Mouse (Mus musculus): ENCODE measurements around the gene Rnf41. TPM values are rescaled to one million over a fixed set of nuclear protein-coding genes. Genes with fewer than 3 reads are reported as not detected.

Gene Rnf41
- polyA plus RNA-seq, 1 experiment = 25.4 TPM

DNA sequence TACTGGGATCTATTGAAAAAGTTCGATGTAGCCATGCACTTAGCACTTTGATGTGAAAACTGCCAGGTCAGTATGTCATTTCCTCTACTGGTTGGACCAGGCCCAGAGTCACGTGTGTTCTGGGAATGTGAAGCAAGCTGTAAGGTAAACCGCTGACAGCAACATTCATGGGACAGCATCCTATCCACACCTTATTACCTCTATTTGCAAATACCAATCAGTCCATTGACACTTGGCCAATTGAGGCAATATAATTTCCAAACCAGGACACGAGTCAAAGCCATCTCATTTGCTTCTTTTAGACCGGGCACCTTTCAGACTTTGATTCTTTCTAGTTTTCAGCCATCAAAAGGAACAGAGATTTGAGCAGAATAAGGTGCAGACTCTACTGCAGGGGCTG is 17.6 kb downstream of the Rnf41 start:
- DNase-seq (ENCODE audit: low spot score) = no peak

DNA sequence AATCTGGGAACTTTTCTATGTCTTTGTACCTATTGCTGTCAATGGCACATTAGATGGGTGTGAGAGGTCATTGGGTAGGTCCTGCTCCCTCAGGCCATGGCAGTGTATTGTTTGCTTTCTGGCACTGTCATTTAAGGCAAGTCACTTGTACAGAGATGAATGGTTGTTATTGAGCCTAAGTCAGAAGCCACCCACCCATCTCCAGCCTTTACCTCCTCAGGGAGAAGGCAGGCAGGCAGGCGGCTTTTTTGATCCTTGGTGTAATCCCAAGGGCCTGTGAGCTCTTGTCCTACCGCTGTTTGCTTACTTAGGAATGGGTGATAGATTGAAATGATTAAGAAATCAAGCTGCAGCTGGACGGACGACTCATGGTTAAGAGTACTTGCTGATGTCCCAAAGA is 18.0 kb downstream of the Rnf41 start:
- DNase-seq (ENCODE audit: low spot score) = no peak

DNA sequence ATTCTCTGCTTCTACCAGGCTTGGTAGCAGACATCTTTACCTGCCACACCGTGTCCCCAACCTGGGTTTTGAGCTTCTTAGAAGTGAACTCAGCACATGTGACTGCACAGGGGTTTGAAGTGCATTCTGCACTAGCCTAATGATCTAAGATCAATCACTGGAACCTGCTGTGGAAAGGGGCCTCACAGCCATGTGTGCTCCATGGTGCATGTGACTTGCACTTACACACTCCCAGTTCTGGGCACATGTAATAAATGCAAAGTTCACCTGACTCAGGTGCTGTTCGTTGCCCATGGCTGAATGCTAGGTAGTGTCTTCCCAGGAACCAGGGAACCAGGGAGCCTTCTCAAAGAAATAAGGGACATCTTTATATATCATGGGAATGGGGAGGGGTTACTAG is 22.0 kb downstream of the Rnf41 start:
- no peak for DNase-seq (ENCODE audit: low spot score)

DNA sequence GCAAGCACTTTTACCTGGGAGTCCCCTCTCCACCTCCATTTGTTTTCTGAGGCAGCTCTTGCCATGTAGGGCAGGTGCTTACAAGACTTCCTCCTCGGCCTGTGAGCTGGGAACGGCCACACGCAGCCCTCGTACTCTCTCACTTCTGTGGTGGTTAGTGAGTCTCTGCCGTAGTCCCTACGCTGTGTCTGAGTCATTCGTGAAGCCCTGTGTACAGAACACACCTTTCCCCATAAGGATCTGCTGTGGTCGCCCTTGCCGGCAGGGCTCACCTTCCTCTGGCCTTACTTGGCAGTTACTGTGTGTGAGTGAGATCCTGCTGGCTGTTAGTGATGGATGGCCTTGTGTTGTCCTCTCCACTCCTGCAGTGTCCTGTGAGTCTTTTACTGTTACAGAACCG is 23.2 kb downstream of the Rnf41 start:
- no peak for DNase-seq (ENCODE audit: low spot score)

DNA sequence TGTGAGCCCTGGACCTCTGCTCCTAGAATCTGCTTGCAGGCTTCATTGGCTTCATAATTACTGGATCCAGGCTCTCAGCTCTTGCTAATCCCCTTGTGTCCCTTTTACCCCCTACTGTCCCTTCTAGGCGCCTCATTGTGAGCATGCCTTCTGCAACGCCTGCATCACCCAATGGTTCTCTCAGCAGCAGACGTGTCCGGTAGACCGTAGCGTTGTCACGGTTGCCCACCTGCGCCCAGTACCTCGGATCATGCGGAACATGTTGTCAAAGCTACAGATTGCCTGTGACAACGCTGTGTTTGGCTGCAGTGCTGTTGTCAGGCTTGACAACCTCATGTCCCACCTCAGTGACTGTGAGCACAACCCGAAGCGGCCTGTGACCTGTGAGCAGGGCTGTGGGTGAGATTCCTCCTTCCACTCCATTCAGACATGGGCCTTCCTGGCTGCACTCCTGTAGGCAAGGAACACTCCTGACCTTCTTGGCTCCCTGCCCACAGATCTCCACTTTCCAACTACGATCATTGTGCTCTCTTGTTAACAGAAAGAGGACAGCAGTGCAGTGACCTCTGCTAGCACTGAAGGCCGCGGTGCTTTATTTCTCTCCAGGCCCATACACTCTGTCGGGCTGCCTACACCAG is 23.8 kb downstream of the Rnf41 start:
- DNase-seq (ENCODE audit: low spot score) = no peak

DNA sequence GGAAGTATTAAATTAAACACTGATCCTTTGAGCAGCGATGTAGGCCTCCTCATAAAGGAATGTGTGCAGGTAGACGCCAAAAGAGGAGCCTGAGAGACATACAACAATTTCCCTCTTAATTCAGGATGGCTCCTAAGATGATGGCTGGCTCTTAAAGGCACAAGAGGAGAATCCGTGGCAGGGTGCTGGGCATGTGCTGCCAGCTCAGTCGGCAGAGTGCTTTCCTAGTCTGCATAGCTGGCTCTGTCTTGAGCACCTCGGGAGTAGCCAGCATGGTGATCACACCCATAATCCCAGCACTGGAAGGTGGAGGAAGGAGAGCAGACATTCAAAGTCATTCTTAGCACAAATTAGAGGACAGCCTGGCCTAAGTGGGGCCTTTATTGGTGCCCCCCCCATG is 24.4 kb downstream of the Rnf41 start:
- no peak for DNase-seq (ENCODE audit: low spot score)

DNA sequence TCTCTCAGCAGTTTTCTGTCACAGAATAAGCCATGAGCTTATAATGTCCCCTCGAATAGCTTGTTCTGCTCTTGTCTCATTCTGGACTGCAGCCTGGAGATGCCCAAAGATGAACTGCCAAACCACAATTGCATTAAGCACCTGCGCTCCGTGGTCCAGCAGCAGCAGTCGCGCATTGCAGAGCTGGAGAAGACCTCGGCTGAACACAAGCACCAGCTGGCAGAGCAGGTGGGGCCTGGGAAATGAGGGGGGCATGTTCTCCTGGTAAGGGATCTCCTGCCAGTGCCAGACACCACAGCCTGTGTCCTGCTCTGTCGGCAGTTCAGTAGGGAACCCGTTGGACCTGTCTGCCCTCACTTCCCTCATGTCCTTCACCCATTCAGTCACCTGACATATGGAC is 24.9 kb downstream of the Rnf41 start:
- DNase-seq (ENCODE audit: low spot score) = no peak

DNA sequence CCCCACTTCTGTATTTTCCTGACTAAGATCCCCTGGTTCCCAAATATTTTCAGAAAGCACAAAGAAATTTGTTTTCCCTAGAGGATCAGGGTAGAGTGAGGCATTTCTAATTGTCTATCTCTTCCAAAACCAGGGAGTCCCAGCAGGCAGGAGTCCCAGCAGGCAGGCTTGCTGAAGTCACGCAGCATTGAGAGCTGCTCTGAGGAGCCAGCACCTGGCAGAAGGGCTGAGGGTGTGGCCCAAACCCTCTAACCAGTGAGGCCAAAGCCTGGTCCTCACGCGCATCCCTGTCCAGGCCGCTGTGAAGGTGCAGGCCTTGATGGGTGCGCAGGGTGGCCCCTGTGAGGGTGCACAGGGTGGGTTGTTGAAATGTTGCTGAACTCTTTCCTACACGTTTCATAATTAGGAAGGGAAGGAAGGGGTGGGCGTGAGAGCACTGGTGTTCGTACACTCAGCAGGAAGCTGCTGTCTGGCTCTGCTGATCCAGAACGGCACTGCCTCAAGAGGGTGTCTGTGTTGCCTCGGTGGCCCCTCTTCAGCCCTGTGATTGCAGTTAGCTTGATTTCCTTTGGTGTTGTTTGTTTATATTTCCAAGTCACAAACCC is 27.3 kb downstream of the Rnf41 start:
- no peak for DNase-seq (ENCODE audit: low spot score)

DNA sequence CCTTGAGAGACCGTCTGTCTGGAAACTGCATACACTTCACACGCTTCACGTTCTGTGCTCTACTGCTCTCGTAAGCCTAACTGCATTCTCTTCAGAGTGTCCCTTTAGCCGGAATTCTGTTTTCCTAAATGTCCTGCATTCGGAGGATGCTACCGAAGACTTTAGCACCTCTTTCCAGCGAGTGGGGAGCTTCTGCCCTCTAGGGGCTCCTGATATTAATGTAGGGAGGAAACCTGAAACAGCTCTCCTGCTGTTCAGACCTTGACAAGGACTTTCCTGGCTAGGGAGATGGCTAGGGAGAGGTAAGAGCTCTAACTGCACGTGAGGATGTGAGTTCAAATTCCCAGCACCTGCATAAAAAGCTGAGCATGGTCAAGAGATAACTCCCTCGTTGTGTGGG is 28.9 kb downstream of the Rnf41 start:
- no peak for DNase-seq (ENCODE audit: low spot score)

DNA sequence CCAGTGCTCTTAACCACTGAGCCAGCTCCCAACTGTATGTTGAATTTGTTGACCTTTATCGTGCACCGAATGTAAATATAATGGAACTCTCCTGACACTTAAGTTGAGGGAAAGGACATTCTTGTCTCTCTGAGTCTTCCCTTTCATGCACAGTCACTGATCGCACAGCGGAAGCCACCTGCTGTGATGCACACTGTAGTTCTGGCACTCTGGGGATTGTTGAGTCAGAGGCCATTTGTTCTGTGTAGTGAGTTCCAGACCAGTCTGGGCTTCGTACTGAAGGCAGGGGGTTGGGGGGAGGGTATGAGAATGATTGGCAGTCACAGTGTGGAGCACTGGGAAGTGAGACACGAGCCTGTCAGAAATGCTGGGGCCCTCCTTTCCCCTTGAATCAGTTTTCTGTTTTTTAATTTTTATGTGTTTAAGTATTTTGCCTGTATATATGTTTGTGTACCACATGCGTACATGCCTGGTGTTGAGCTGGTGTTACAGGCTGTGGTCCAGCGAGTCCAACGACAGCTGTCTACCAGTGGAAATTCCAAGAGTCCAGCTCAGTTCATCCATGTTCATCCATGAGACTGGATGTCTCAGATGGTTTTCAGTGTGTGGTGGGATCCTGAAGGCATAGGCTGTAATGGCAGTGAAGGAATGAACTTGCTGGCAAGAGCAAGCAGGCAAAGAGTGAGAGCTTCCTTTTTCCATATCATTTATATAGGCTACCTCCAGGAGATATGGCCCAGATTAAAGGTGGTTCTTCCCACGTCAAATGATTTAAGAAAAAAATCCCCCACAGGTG is 30.1 kb downstream of the Rnf41 start:
- no peak for DNase-seq (ENCODE audit: low spot score)

DNA sequence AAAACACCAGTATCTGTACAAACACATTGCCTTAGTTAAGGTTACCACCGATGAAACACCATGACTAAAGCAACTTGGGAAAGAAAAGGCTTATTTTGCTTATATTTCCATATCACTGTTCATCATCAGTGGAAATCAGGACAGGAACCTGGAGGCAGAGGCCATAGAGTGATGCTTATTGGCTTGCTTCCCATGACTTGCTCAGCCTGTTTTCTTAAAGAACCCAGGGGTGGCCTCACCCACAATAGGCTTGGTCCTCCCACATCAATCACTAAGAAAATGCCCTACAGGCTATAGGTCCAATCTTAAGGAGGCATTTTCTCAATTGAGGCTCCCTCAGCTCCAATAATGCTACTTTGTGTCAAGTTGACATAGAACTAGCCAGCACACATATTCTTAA is 31.3 kb downstream of the Rnf41 start:
- DNase-seq (ENCODE audit: low spot score) = no peak

DNA sequence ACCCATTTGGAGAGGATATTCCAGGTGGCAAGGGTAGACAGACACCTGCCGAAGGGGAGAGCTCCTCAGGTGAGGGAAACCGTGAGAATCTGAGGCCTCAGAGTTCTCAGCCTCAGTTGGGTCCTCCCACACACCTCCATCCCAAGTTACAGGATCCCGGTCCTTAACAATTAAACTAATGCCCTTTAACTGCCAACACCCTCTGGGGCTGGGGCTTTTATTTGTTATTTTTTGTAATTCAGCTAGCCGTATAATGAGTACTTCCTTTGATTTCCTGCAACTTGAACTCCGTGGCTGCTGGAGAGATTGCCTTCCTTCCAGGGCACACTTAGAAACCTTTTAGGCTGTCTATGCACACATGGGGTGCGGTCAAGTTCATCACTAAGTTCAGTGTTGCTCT is 32.9 kb downstream of the Rnf41 start:
- no peak for DNase-seq (ENCODE audit: low spot score)

DNA sequence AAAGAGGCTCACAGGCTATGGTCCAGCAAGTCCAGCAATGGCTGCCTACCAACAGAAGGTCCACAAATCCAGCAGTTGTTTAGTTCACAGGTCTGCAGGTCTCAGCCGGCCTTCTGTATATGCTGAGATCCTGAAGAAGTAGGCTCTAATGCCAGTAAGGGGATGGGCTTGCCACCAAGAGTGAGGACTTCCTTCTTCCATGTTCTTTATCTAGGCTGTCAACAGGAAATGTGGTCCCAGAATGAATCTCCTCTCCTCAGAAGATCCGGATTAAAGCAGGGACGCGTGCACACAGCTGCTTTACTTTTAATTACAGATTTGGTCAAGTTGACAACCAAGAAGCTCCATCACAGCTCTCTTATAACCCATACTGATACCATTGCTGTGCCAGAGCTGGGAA is 34.0 kb downstream of the Rnf41 start:
- no peak for DNase-seq (ENCODE audit: low spot score)

DNA sequence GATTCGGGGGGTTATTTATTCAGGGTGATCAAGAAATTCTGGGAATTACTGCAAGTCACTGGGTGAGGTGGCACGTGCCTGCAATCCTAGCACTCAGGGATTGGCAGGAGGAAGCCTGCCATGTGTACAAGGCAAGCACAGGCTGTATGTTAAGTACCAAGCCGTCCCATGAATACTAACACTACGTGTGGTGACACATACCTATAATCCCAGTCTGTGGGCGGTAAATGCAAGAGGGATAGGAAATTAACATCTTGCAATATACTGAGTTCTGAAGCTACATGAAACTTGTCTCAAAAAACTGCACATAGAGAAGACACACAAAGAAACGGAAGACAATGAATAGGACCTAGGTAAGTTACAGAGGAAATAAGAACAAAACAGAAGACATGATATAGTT is 39.6 kb downstream of the Rnf41 start:
- DNase-seq (ENCODE audit: low spot score) = no peak

DNA sequence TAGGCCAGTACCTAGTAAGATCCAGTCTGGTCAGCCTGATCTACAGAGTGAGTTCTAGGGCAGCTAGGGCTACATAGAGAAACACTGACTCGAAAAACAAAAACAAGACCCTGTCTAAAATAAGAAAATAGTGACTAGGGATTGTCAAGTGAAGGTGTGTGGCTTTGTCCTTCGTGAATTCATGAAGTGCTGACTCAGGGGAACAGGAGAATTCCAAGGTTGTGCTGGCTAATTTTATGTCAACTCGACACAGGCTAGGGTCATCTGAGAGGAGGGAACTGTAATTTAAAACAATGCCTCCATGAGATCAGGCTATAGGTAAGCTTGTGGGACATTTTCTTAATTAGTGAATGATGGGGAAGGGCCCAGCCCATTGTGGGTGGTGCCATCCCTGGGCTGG is 43.0 kb downstream of the Rnf41 start:
- DNase-seq (ENCODE audit: low spot score) = no peak

DNA sequence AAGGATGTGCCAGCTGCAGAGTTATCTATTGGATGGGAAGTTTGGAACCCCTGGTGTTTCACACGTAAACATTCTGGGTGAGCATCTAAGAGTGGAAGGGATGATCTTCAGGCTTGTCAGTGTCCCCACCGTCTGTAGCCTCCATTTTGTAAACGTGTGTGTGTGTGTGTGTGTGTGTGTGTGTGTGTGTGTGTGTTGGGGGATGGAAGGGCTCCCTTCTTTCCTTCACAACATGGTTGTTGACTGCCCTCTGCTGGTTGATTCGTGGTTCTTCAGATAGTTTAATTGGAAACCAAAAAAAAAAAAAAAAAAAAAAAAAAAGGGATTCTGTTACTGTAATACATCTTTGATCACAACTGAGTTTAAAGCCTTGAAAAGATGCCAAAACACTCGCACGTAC is 43.8 kb downstream of the Rnf41 start:
- no peak for DNase-seq (ENCODE audit: low spot score)

DNA sequence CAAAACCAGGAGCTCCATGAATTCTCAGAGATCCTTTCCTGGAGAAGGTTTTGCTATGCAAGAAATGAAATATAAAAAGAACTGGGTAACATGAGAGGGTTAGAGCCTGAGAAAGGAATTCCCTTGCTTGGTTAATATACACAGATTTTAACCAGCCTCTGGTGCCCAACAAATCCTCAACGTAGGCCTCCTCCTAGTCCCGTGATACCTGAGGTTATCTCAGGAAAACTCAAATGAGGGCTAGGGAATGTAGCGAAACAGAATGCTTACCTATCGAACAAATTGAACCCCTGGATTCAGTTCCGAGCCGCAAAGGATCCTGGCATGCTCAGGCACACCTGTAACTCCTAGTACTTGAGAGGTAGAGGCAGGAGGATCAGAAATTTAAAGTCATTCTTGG is 46.2 kb downstream of the Rnf41 start:
- DNase-seq (ENCODE audit: low spot score) = no peak

DNA sequence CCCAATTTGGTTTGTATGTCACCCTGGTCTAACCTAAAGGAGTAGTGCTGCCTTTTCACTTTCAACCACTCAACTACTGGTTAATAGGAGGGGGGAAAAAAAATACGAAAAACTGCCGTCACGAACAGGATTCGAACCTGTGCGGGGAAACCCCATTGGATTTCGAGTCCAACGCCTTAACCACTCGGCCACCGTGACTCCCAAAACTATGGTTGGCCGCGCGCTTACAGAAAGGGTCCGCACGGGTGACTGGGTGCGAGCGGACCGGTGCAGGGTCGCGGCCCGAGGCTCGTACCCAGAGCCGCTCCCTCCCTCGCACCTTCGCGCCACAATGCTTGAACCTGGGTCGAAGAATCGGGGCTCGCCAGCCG is 46.9 kb downstream of the Rnf41 start:
- peak; percentile 97 for DNase-seq (ENCODE audit: low spot score)

DNA sequence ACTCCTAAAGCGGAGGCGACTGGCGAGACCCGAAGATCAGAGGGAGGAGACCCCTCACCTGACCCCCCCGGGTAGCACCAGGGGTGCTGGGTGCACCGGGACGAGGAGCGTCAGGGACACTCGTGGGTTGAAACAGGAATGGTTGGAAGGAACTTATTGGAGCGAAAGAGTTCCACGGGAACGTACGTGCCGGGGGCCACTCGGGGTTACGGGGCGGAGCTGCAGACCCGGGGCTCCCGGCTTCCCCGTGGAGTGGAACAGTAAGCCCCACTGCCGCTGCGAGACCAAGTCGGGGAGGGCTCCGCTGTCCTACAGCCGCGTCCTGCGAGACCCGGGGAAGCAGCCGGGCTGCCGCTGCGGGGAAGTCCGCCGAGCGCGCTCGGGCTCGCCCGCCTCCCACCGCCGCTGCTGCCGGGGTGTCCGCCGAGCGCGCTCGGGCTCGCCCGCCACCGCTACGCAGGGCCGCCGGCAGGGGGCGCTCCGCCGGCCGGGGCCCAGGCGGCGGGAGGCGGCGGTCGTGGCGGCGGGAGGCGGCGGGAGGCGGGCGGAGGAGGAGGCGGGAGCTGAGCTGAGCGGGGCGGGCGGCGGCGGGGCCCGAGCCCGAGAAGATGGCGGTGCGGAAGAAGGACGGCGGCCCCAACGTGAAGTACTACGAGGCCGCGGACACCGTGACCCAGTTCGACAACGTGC is 47.4 kb downstream of the Rnf41 start, which contains the start of gene Smarcc2:
Gene Smarcc2, plus strand, starts transcription at position 530 of the 690 bp plus-strand sequence.
- DNase-seq (ENCODE audit: low spot score) = peak; percentile 85

DNA sequence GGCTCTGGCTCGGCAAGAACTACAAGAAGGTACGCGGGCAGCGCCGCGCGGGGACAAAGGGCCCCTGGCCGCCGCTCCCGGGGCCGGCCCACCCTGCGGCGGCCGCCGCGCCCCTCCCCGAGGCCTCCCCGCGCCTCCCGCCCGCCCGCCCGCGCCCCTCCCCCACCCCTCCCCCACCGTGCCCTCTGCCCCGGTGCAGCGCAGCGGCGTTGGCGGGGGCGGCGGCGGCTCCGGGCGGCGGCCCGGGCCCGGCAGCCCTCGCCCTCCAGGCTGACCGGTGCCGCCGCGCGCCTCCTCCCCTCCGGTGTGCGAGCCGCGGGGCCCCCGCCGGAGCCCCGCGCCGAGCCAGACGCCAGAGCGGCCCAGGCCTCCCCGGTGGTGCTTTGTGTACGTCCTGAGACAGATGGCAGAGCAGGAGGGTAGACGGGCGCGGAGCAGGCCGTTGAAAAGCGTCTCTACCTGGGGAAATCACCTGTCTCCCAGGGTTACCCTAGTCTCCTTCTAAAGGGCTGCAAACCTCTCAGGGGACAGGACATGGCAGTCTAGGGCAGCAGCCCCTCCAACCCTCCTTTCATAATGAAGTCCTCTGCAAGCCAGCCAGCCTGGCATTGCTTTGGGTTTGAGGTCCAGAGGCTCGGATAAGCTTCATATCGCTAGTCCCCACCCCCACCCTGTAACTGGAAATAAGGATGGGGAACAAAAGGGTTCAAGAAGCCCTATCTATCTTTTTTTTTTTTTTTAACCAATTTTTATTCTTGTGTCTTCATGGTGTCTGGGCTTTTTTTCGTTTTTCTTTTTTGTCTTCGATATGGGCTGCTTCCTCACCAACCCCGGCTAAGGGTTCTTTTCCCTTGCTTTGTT is 48.2 kb downstream of the Rnf41 start:
- DNase-seq (ENCODE audit: low spot score) = peak; percentile 53

DNA sequence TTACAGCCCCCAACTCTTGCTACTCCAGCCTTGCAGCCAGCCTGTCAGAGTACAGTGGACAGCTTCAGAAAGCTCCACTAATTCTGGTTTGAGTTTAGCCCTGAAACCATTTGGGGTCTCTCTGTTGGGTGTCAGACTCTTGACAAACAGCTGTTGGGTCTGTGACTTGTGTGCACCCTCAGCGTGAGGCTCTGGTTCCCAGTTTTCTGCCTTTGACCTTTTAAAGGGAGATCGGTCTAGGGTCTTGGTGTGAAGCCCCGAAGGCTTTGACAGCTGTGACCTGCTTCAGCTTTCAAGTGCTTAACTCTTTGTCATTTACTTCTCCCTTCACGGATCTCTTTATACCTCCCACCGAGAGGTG is 48.8 kb downstream of the Rnf41 start:
- no peak for DNase-seq (ENCODE audit: low spot score)

DNA sequence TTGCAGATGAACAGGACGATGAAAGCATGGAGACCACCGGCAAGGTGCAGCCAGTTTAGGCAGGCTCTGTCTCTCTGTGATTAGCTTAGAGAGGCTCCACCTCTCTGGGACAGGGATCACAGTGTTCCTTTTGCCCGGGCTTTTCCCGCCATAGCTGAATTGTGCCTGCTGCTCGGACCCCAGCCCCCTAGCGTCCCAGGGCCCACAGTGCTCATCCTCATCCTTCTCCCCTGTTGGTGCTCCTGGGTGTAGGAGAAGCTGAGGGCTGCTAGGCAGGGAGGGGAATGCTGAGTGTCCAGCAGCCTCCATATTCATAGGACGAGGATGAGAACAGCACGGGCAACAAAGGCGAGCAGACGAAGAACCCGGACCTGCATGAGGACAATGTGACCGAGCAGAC is 62.9 kb downstream of the Rnf41 start:
- DNase-seq (ENCODE audit: low spot score) = no peak

All from urinary bladder, adult 2 months (tissue).